Mouse (Mus musculus) stomach, embryonic 14.5 days (tissue): ENCODE measurements around the gene Ulk1. TPM values are rescaled to one million over a fixed set of nuclear protein-coding genes. Genes with fewer than 3 reads are reported as not detected.
A peak's percentile ranks its signal among the peaks of the same experiment; 100 is the strongest.
"Not testable (repeated sequence)": the region's sequence is repeated elsewhere in the genome, so short reads cannot be mapped to it uniquely, and the experiment has no call there.

Experiments used
- ATAC-seq: fragments of 200-750 bp; cut with Nextera tagmentation; 2 replicates; pipeline ENCODE4 v1.8.0; 2017; ENCODE audit warnings: low read depth, moderate TSS enrichment; ENCODE audit not compliant: insufficient number of reproducible peaks, insufficient read depth, low FRiP score
- H3K27ac ChIP-seq: fragments of 300-500 bp; sonication (generic); 2 replicates; pipeline ENCODE4 v1.5.1; 2014; ENCODE audit warnings: mild to moderate bottlenecking, low read length, moderate library complexity, mixed read lengths
- H3K27me3 ChIP-seq: fragments of 300-500 bp; sonication (generic); 2 replicates; pipeline ENCODE4 v1.6.1; 2014; ENCODE audit warnings: low read length, control low read depth, mixed read lengths; ENCODE audit not compliant: control insufficient read depth, insufficient read depth
- H3K36me3 ChIP-seq: fragments of 300-500 bp; sonication (generic); 2 replicates; pipeline ENCODE4 v1.6.1; 2014; ENCODE audit warnings: mild to moderate bottlenecking, control low read depth, low read length, moderate library complexity, mixed read lengths; ENCODE audit not compliant: control insufficient read depth, insufficient read depth
- H3K4me1 ChIP-seq: fragments of 300-500 bp; sonication (generic); 2 replicates; pipeline ENCODE4 v1.6.1; 2014; ENCODE audit warnings: low read length, control low read depth, mixed read lengths; ENCODE audit not compliant: control insufficient read depth, insufficient read depth
- H3K4me2 ChIP-seq: fragments of 300-500 bp; sonication (generic); replicated peaks from 2 replicates; pipeline ENCODE4 v1.6.1; 2014; ENCODE audit warnings: low read depth, low read length, control low read depth
- H3K4me3 ChIP-seq: fragments of 300-500 bp; sonication (generic); 2 replicates; pipeline ENCODE4 v1.5.1; 2014; ENCODE audit warnings: low read depth, low read length, control low read depth
- H3K9ac ChIP-seq: fragments of 300-500 bp; sonication (generic); replicated peaks from 2 replicates; pipeline ENCODE4 v1.6.1; 2014; ENCODE audit warnings: low read depth, mild to moderate bottlenecking, control low read depth, low read length, moderate library complexity, mixed read lengths
- H3K9me3 ChIP-seq: fragments of 300-500 bp; sonication (generic); 2 replicates; pipeline ENCODE4 v1.6.1; 2016; ENCODE audit warnings: low read depth, low read length, control low read depth; ENCODE audit not compliant: control insufficient read depth
- WGBS: fragments of 180-500 bp; shearing (Covaris S2); extraction: QIAGEN DNeasy Blood & Tissue Kit; methylation state at CpG from one replicate; pipeline ENCODE4 v1.1.7; 2014; 5-methylcytosine and 5-hydroxymethylcytosine counted together
- polyA plus RNA-seq: library from polyadenylated mRNA; unstranded; fragments of >200 nt; fragmentation: Nextera tagmentation; extraction: Ambion mirVana; gene quantifications from 2 replicates; pipeline ENCODE4 v1.2.1, GENCODE M21; 2014

Ulk1 gene
- polyA plus RNA-seq, 1 experiment from 2014 or later: 28.4 TPM

- H3K4me3 ChIP-seq: peak overlapping the region; percentile 68
- peak overlapping the region; percentile 67 for H3K27ac ChIP-seq
- no peaks in the 10 kb centered on the region for H3K9me3 ChIP-seq
- peak overlapping the region; percentile 83 for H3K4me2 ChIP-seq
- H3K9ac ChIP-seq: peak overlapping the region; percentile 60
- H3K36me3 ChIP-seq: peaks cover 3% of the 10 kb centered on the region; the same call in 1 of the 2 replicates
- peak; percentile 65 for ATAC-seq
- 6% methylated on average over 28 of the region's 28 CpGs for WGBS
- peaks cover 7% of the 10 kb centered on the region; the same call in 1 of the 2 replicates for H3K4me1 ChIP-seq
- H3K27me3 ChIP-seq: no peaks in the 10 kb centered on the region
Observed at GRCm38 (mm10) chr5:110839038-110839677, 29.3 kb upstream of the Ulk1 start.

GRCm38 (mm10) chr5:110838016-110838415 is 28.1 kb upstream of the Ulk1 start:
- H3K9me3 ChIP-seq, H3K27ac ChIP-seq, H3K4me1 ChIP-seq, H3K9ac ChIP-seq, H3K4me2 ChIP-seq, H3K36me3 ChIP-seq, ATAC-seq, H3K4me3 ChIP-seq, H3K27me3 ChIP-seq: not testable (repeated sequence)
- WGBS: 87% methylated on average over 5 of the region's 5 CpGs

GRCm38 (mm10) chr5:110835959-110836358 is 26.1 kb upstream of the Ulk1 start:
- Histone ChIP-seq H3K27me3 (no peaks in the 10 kb centered on the region), H3K4me2 (no peak overlapping the region), H3K27ac (no peak overlapping the region), H3K9ac (no peak overlapping the region), H3K36me3 (no peaks in the 10 kb centered on the region), H3K4me1 (peaks cover 7% of the 10 kb centered on the region; the same call in 1 of the 2 replicates), H3K9me3 (no peaks in the 10 kb centered on the region), H3K4me3 (no peak overlapping the region)
- WGBS: 10% methylated on average over 3 of the region's 3 CpGs
- peak; percentile 34; the same call in 1 of the 2 replicates for ATAC-seq

GRCm38 (mm10) chr5:110831036-110831720 is 21.3 kb upstream of the Ulk1 start:
- Histone ChIP-seq H3K9me3 (no peaks in the 10 kb centered on the region), H3K27ac (no peak overlapping the region), H3K4me3 (no peak overlapping the region), H3K36me3 (no peaks in the 10 kb centered on the region; the same call in 1 of the 2 replicates), H3K9ac (no peak overlapping the region), H3K27me3 (no peaks in the 10 kb centered on the region), H3K4me1 (0 out of 2 replicates have a peak, but pooled peaks cover 1% of the 10 kb centered on the region), H3K4me2 (no peak overlapping the region)
- no peak for ATAC-seq
- 89% methylated on average over 5 of the region's 5 CpGs for WGBS

- Histone ChIP-seq H3K9ac (no peak overlapping the region), H3K4me1 (no peaks in the 10 kb centered on the region), H3K36me3 (no peaks in the 10 kb centered on the region; the same call in 1 of the 2 replicates), H3K27me3 (no peaks in the 10 kb centered on the region), H3K9me3 (no peaks in the 10 kb centered on the region), H3K4me3 (no peak overlapping the region), H3K27ac (peak overlapping the region; percentile 40; the same call in 1 of the 2 replicates), H3K4me2 (no peak overlapping the region)
- ATAC-seq: no peak
- WGBS: 82% methylated on average over 5 of the region's 5 CpGs
Observed at GRCm38 (mm10) chr5:110827576-110827975, 17.7 kb upstream of the Ulk1 start.

GRCm38 (mm10) chr5:110826781-110827495 is 17.0 kb upstream of the Ulk1 start:
- ATAC-seq: no peak
- Histone ChIP-seq H3K4me2 (no peak overlapping the region), H3K4me3 (no peak overlapping the region), H3K4me1 (no peaks in the 10 kb centered on the region), H3K36me3 (no peaks in the 10 kb centered on the region; the same call in 1 of the 2 replicates), H3K27ac (peak overlapping the region; percentile 40; the same call in 1 of the 2 replicates), H3K9ac (no peak overlapping the region), H3K27me3 (no peaks in the 10 kb centered on the region), H3K9me3 (no peaks in the 10 kb centered on the region)
- 68% methylated on average over 8 of the region's 8 CpGs for WGBS

GRCm38 (mm10) chr5:110824421-110824820 is 14.5 kb upstream of the Ulk1 start:
- ATAC-seq: no peak

More at GRCm38 (mm10) chr5:110824421-110824820, 14.5 kb upstream of the Ulk1 start:
- H3K4me3 ChIP-seq: no peak overlapping the region
- H3K27me3 ChIP-seq: no peaks in the 10 kb centered on the region
- H3K9me3 ChIP-seq: no peaks in the 10 kb centered on the region
- no peak overlapping the region for H3K27ac ChIP-seq
- WGBS: 79% methylated on average over 4 of the region's 4 CpGs
- no peak overlapping the region for H3K4me2 ChIP-seq
- H3K9ac ChIP-seq: no peak overlapping the region
- no peaks in the 10 kb centered on the region for H3K4me1 ChIP-seq
- H3K36me3 ChIP-seq: no peaks in the 10 kb centered on the region; the same call in 1 of the 2 replicates
